Mouse (Mus musculus) T-helper 1 cell (primary cell): Measurements from ENCODE around the gene Slc30a6.

Experiments
- in situ Hi-C: fragments of 300-600 bp; cut with MboI, MseI; formaldehyde crosslinking; loops from one replicate; pipeline ENCODE4 v1.15.1; 2025; ENCODE audit warnings: high pct_unique_total_duplicates

Slc30a6 gene

GRCm38 (mm10) chr17:74395383-74396065 is at the start of gene Slc30a6:
Gene Slc30a6 (plus strand): TSS chr17:74395608.
- in situ Hi-C loops, result loop anchor here (5.0 kb wide), 1 partner anchor 53 kb away; no protein-coding TSS in a partner anchor

DNA sequence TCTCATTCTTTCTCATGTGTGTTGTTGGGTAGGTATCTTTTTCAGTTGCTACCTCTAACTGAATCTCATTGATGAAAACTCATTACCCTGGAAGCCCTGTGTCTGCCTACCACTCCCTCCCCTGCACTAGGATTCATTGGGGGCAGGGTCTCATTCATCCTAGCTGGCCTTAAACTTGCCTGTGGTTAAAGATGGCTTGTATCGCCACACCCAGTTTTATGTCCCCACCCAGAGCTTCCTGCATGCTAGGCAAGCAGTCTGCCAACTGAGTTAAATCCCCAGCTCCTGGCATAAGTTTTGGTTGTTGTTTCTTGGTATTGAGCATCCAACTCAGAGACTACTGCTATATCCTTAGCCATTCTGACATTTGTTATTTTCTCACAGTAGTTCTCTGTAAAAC is 31.8 kb upstream of the Slc30a6 start:
- in situ Hi-C loops, result no loop called here

DNA sequence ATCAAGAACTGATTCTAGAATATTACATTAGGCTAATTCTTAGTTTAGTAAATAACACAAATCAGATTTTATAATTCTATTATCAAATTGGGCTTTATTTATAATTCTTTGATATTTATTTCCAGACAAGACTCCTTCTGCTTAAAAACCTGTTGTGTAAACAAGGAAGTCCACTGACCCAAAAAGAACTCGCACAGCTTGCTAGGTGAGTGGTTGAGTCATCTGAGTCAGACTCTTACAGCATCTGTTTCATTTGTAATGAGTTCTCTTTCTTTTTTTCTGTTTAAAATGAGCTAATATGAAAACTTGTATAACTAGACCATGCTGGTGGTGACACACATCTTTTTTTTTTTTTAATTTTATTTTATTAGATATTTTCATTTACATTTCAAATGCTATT is 18.5 kb upstream of the Slc30a6 start:
- in situ Hi-C loops, result no loop called here

DNA sequence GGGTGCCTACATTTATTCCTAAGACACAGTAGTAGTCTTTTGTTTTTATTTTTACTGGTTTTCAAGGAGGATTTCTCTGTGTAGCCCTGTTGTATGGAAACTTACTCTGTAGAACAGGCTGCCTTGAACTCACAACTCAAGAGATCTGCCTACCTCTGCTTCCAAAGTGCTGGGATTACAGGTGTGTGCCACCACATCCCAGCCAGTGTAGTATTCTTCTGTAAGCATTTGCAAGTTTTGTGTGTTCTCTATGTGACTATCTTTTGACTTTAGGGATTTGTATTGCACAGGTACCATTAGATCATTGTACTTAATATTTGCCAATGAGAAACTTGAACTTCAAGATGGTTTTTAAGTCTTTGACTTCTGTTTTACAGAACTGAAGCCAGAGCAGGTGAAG is 8.8 kb upstream of the Slc30a6 start:
- in situ Hi-C loops, result no loop called here

DNA sequence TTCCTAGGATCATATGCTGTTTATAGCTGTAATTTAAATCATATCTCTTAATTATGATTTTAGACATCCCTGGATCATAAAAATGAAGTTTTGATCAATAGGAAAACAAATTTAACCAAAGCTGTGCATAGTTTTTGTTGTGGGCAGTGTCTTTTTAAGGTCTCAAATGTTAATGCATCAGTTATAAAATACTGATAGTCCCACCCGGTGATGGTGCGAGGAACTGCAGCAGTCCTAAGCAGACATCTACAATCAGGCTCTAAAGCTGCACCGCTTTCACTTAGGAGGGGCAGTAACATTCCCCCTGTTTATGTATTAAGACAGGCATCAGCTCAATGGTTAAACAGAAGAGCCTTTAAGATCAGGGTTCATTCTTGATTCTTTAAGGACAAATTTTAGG is 5.6 kb upstream of the Slc30a6 start:
- in situ Hi-C loops, result no loop called here

DNA sequence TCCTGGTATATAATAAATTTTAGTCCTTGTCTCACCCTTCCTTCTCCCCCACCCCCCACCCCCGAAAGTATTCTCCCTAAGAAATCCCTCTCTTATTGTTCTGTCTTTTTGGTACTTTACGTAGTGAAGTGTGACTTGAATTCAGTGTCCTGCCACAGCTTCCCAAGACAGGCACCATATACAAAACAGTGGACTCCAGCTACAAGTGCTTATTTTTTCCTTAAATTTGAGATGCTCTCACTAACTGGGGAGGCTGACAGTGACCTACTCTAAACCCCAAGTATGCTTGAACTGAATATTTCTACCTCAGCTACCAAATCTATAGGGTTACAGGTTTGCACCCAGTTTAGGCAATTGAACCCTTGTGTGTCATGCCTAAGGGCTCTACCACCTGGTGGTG is 1.0 kb upstream of the Slc30a6 start:
- in situ Hi-C loops, result no loop called here

GRCm38 (mm10) chr17:74394855-74395254 is 553 bp upstream of the Slc30a6 start:
- in situ Hi-C loops, result loop anchor here (5.0 kb wide), 1 partner anchor 53 kb away; no protein-coding TSS in a partner anchor

DNA sequence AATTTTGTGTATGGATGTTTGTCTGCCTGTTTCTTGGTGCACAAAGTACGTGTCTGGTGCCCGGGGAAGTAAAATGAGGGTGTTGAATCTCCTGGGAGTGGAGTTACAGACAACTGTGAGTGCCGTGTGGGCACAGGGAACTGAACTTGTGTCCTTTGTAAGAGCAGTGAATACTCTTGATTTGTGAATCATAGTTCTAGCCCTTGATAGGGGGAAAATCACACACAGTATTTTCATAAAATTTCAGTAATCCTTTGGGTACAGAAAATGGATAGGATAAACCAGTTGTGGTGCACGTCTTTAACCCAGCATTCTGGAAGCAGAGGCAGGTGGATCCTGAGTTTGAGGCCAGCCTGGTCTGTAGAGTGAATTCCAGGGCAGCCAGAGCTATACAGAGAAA is 1.4 kb downstream of the Slc30a6 start:
- in situ Hi-C loops, result loop anchor here (5.0 kb wide), 1 partner anchor 54 kb away; no protein-coding TSS in a partner anchor

GRCm38 (mm10) chr17:74397173-74397572 is 1.8 kb downstream of the Slc30a6 start:
- in situ Hi-C loops, result loop anchor here (5.0 kb wide), 1 partner anchor 55 kb away; no protein-coding TSS in a partner anchor

DNA sequence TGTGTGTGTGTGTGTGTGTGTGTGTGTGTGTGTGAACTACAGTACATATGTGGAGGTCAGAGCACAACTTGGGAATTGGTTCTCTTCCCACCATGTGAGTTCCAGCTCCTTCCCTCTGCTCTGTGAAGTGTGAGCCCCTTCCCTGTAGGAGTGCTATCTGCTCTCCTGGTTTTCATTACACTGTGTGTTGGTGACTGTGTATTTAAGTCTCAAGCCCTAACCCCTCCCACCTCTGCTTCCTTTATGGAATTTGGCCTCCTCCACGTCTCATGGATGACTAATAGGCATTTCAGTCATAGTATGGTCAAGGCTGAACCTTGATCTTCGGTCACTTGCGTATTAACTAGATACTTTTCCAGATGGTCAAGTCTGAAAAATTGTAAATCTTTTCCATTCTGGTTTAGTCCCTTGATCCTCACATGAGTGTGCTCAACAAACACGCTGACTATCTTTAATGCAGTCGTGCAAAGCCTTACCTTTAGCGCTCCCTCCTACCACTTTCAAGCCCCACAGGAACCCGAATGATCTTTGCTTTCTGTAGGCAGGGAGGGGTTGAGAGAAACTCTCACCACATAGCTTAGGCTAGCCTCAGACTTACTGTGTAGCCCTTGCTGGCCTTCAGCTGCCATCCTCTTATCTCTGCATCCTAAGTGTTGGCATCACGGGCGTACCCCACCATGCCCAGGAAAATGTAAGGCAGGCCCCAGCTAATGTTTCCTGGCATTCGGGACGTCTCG is 7.2 kb downstream of the Slc30a6 start:
- in situ Hi-C loops, result no loop called here

DNA sequence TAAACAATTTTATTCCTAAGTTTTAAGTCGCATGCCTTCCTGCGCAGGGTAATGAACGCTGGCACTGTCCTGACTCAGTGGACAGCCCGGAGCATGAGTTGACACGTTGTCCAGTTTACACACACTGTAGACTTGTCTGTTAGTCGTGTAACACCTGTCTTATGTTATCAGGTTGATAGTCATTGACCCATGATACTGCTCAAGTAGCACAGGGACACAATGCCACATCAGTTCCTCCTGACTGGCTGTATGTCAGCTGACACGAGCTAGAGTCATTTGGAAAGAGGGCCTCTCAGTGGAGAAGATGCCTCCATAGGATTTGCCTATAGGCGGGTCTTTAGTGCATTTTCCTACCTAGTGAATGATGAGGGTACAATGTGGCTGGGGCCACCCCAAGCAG is 11.1 kb downstream of the Slc30a6 start:
- in situ Hi-C loops, result no loop called here

GRCm38 (mm10) chr17:74409722-74410121 is 14.3 kb downstream of the Slc30a6 start:
- in situ Hi-C loops, result no loop called here

DNA sequence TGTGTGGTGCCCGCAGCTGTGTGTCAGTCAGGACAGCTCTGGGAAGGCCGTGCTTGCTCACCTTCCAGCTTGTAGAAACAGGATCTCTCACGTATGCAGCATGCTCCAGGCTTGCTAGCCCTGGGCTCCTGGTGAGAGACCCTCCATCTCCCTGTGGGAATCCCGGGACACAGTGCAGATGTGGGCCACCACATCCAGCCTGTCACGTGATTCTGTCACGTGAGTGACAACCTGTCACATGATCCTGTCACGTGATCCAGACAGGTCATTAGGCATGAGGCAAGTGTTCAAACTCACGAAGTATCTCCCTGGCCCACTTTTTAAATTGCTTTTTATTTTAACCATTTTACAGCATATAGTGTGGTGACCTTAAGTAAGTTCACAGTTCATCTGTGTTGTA is 17.9 kb downstream of the Slc30a6 start:
- in situ Hi-C loops, result no loop called here

DNA sequence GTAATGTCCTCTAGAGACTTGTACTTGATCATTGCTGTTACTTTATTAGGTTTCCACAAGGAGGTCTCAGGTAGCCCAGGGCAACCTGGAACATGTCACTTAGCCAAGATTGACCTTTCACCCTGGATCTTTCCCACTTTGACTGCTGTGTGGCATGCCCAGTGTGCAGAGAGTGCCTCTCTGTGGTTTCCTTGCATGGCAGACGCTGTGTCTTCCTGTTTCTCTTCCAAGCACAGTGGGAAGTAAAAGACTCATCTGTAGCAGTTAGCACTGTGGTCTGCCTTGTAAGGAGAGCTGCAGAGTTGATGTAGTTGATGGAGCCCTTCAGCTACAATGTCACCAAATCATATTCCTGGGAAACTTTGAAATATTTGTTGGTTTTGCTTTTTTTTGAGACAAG is 19.3 kb downstream of the Slc30a6 start:
- in situ Hi-C loops, result no loop called here

DNA sequence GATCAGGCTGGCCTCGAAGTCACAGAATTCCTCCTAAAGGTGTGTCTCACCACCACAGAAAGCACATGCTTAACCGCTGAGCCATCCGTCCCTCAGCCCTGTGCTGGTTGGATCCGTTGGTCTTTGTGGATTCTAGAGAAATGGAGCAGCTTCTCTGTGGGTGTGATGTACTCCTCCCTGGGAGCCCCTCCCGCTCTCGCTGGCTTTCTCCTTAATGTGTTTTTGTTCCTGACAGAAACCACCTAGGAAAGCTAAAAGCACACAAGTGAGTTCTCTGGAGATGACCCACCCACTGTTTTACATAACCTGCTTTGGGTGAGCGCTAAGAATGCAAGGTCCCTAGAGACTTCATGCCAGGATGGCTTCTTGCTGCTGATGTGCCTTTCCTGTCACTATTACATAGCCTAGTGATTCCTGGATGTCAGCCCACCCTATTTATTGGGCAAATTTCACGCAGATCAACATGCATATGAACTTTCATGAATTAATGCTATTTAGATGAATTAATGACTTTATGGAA is 21.5 kb downstream of the Slc30a6 start:
- in situ Hi-C loops, result no loop called here

DNA sequence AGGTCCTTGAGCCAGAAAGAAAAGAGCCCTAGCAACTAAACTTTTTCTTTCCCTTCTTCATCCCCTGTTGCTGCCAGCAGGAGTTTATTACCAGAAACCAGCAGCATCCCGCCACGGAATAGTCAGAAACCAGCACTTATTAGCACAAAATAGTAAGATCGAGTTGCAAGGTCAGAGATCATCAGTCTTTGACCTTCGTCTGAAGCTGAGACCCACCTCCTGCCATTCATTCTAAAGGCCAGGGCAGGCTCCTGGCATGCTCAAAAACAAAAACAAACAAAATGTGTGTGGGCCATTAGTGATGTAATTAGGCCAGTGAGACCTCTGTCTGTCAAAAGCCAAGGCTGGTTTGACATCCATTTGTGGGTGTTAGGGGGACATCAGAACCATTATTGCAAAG is 22.8 kb downstream of the Slc30a6 start:
- in situ Hi-C loops, result no loop called here

DNA sequence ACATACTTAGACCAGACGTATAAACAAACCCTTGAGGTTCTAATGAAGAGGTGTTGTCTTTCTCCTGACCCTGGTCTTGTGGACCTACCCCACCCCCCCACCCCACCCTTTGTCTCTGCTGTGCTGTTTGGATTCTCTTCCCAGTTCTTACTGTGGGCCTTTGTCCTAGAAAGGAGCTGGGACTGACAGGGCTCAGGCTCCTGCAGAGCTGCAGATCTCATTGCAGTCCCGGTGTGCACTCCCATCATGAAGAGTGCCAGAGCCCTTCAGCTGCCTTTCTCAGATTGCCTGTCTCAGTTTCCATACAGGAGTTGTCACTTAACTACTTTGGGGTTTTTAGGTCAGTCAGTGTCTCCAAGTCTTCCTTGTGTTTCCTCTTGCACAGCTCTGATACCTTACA is 25.2 kb downstream of the Slc30a6 start:
- in situ Hi-C loops, result no loop called here

GRCm38 (mm10) chr17:74424401-74425005 is 29.1 kb downstream of the Slc30a6 start:
- in situ Hi-C loops, result no loop called here

GRCm38 (mm10) chr17:74430074-74430473 is 34.7 kb downstream of the Slc30a6 start:
- in situ Hi-C loops, result no loop called here

DNA sequence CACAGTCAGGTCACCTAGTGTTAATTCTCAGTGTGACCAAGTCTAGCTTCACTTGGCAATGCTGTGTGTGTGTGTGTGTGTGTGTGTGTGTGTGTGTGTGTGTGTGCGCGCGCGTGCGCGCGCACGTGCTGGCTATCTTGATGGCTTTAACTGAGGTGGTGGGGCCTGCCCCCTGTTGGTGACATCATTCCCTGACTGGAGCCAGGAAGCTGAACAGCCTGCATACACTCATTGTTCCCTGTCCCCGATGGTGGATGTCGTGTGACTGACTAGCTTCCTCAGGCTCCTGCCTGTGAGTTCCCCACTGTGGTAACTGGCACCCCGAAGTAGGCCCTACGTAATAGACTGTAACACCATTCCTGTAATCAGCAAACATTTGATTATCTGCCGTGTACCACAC is 36.1 kb downstream of the Slc30a6 start:
- in situ Hi-C loops, result no loop called here

- in situ Hi-C loops, result no loop called here
Measured at GRCm38 (mm10) chr17:74432631-74433030, 37.2 kb downstream of the Slc30a6 start.

- in situ Hi-C loops, result no loop called here
Measured at GRCm38 (mm10) chr17:74437762-74438161, 42.4 kb downstream of the Slc30a6 start.
